Mouse (Mus musculus) midbrain, postnatal 0 days (tissue): ENCODE results near the gene Drosha. TPM values are rescaled to one million over a fixed set of nuclear protein-coding genes. Genes with fewer than 3 reads are reported as not detected.
"Not testable (repeated sequence)": the region's sequence is repeated elsewhere in the genome, so short reads cannot be mapped to it uniquely, and the experiment has no call there.

Source experiments
- ATAC-seq: fragments of 200-750 bp; cut with Nextera tagmentation; 2 replicates; pipeline ENCODE4 v1.8.0; 2017; ENCODE audit warnings: moderate number of reproducible peaks, mild to moderate bottlenecking, moderate TSS enrichment, moderate library complexity; ENCODE audit not compliant: low FRiP score
- DNase-seq: peaks from one replicate; pipeline ENCODE4 v3.0.0-alpha.2; 2015; ENCODE audit warnings: low spot score
- H3K27ac ChIP-seq: fragments of 300-500 bp; sonication (generic); 2 replicates; pipeline ENCODE4 v1.5.1; 2014; ENCODE audit warnings: low read depth, mild to moderate bottlenecking, low read length, mixed read lengths
- H3K27me3 ChIP-seq: fragments of 300-500 bp; sonication (generic); 2 replicates; pipeline ENCODE4 v1.6.1; 2014; ENCODE audit warnings: low read length, control low read depth, mixed read lengths; ENCODE audit not compliant: insufficient read depth
- H3K36me3 ChIP-seq: fragments of 300-500 bp; sonication (generic); 2 replicates; pipeline ENCODE4 v1.6.1; 2014; ENCODE audit warnings: low read length, control low read depth, mixed read lengths; ENCODE audit not compliant: insufficient read depth
- H3K4me1 ChIP-seq: fragments of 300-500 bp; sonication (generic); 2 replicates; pipeline ENCODE4 v1.6.1; 2014; ENCODE audit warnings: mild to moderate bottlenecking, control low read depth, antibody characterized with exemption, low read length, mixed read lengths; ENCODE audit not compliant: insufficient read depth
- H3K4me2 ChIP-seq: fragments of 300-500 bp; sonication (generic); 2 replicates; pipeline ENCODE4 v1.6.1; 2014; ENCODE audit warnings: low read depth, mild to moderate bottlenecking, low read length, mixed read lengths; ENCODE audit not compliant: poor library complexity, severe bottlenecking
- H3K4me3 ChIP-seq: fragments of 300-500 bp; sonication (generic); 2 replicates; pipeline ENCODE4 v1.5.1; 2014; ENCODE audit warnings: low read depth, mild to moderate bottlenecking, low read length, moderate library complexity
- H3K9ac ChIP-seq: fragments of 300-500 bp; sonication (generic); replicated peaks from 2 replicates; pipeline ENCODE4 v1.6.1; 2014; ENCODE audit warnings: mild to moderate bottlenecking, low read length, moderate library complexity, mixed read lengths; ENCODE audit not compliant: poor library complexity, severe bottlenecking
- H3K9me3 ChIP-seq: fragments of 300-500 bp; sonication (generic); 2 replicates; pipeline ENCODE4 v1.6.1; 2016; ENCODE audit warnings: low read length, control low read depth
- CTCF ChIP-seq: IDR thresholded peaks from 2 replicates; pipeline ENCODE4 v1.5.1; 2016; ENCODE audit warnings: antibody characterized with exemption, mild to moderate bottlenecking
- WGBS: fragments of 180-500 bp; shearing (Covaris S2); extraction: QIAGEN DNeasy Blood & Tissue Kit; methylation state at CpG from one replicate; pipeline ENCODE4 v1.1.7; 2014; 5-methylcytosine and 5-hydroxymethylcytosine counted together
- polyA plus RNA-seq: library from polyadenylated mRNA; unstranded; fragments of >200 nt; fragmentation: Nextera tagmentation; extraction: Ambion mirVana; gene quantifications from 2 replicates; pipeline ENCODE4 v1.2.1, GENCODE M21; 2015
- total RNA-seq: library from RNA; depleted of rRNA; stranded (reverse); fragments of >200 nt; gene quantifications from 2 replicates; pipeline ENCODE4 v1.2.3, GENCODE M21; 2014

The Drosha gene
- total and polyA plus RNA-seq, 2 experiments from 2014 or later, result 41.5 to 44.8 TPM

DNA sequence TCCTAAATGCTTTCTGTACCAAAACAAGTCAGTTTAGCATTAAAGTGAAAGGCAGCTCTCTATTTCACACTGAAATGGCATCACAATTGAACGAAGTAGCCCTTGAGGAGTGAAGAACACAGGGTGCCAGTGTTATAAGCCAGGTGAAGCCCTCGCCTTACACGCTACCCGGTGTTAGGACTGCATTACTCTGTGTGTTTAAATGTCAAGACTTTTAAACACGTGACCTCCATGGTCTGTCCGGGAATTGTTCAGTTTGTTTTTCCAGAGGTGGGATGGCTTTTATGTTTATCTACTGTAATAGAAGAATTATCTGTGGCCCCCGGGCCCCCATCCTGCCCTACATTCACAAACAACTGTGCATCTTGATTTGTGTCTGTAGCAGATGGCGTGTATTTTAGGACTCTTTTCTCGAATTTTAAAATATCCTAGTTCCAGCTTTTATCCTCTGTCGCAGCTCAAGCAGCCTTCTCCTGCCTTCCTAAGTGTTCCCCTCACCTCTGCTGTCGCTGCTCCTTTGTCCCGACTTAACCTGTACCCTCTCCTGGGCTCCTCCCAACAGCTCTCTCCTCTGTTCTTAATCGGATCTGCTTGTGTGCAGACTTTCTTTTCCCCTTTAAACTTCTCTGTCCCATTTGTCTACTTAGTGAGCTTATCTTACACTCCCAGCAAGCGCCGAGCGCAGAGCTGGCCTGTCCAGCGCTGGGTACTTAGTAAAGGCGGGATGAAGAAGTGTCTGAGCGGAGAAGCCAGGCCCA is 83.5 kb downstream of the Drosha start:
- ATAC-seq, result no peak
- no peaks in the 10 kb centered on the region for H3K9me3 ChIP-seq
- no peak for TF ChIP-seq CTCF
- no peak overlapping the region for H3K4me2 ChIP-seq
- no peak overlapping the region for H3K27ac ChIP-seq
- H3K4me1 ChIP-seq, result no peaks in the 10 kb centered on the region
- WGBS, result 82% methylated on average over 19 of the region's 19 CpGs
- no peak for DNase-seq
- peaks cover 10% of the 10 kb centered on the region; the same call in 1 of the 2 replicates for H3K36me3 ChIP-seq
- no peak overlapping the region for H3K4me3 ChIP-seq
- no peak overlapping the region for H3K9ac ChIP-seq
- H3K27me3 ChIP-seq, result no peaks in the 10 kb centered on the region

GRCm38 (mm10) chr15:12908720-12909028 is 84.1 kb downstream of the Drosha start:
- WGBS, result 64% methylated on average over 4 of the region's 4 CpGs
- Histone ChIP-seq H3K9me3 (no peaks in the 10 kb centered on the region), H3K4me2 (no peak overlapping the region), H3K27me3 (no peaks in the 10 kb centered on the region), H3K4me1 (no peaks in the 10 kb centered on the region), H3K36me3 (peaks cover 10% of the 10 kb centered on the region; the same call in 1 of the 2 replicates), H3K9ac (no peak overlapping the region), H3K4me3 (no peak overlapping the region), H3K27ac (no peak overlapping the region)
- ATAC-seq (no peak), DNase-seq (peak; percentile 30)
- no peak for TF ChIP-seq CTCF

DNA sequence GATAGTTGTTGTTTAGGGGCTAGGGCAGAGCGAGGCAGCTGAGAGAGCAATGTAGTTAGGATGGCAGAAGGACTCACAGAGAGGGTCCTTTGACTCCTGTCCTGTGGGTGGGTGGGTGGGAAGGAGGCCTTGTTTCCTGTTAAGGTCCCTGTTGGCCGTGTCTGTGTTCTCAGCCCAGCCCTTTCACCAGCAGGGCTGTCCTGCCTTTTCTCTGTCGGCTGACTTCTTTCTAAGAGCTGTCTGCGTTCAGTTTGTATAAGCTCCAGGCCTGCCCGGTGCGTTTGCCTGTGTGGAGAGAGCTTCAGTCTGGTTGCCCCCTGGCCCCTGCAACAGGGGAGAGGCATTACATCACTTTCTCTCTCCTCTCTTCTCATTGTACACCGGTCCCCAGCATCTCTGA is 84.6 kb downstream of the Drosha start:
- WGBS, result 62% methylated on average over 7 of the region's 7 CpGs

DNA sequence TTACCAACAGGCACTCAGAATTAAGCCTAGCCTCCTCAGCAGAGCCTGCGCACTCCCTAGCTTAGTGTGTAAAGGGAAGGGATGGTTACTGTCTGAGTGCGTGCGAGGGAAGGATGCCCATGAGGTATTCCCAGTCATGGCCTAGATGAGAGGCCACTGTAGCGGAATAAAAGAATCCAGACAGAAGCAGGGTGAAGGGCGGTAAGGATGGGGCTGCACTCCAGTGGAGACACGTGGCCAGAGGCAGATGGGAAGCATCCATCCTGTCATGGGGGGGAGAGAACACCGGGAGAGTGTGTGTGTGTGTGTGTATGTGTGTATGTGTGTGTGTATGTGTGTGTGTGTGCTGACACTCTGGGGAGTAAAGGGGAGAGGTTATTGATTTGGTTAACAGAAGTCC is 86.5 kb downstream of the Drosha start:
- Histone ChIP-seq H3K4me3 (no peak overlapping the region), H3K27me3 (no peaks in the 10 kb centered on the region), H3K9ac (no peak overlapping the region), H3K9me3 (no peaks in the 10 kb centered on the region), H3K27ac (no peak overlapping the region), H3K4me1 (no peaks in the 10 kb centered on the region), H3K36me3 (peaks cover 16% of the 10 kb centered on the region), H3K4me2 (no peak overlapping the region)
- DNase-seq (no peak), ATAC-seq (no peak)
- no peak for TF ChIP-seq CTCF
- WGBS, result 82% methylated on average over 7 of the region's 7 CpGs

More for the DNA sequence above, 84.6 kb downstream of the Drosha start:
- no peak overlapping the region for H3K4me3 ChIP-seq
- H3K4me2 ChIP-seq, result no peak overlapping the region
- ATAC-seq (no peak), DNase-seq (no peak)
- no peaks in the 10 kb centered on the region for H3K9me3 ChIP-seq
- H3K36me3 ChIP-seq, result peaks cover 10% of the 10 kb centered on the region; the same call in 1 of the 2 replicates
- no peak overlapping the region for H3K9ac ChIP-seq
- no peak overlapping the region for H3K27ac ChIP-seq
- H3K4me1 ChIP-seq, result no peaks in the 10 kb centered on the region
- no peaks in the 10 kb centered on the region for H3K27me3 ChIP-seq
- TF ChIP-seq CTCF, result no peak

GRCm38 (mm10) chr15:12916314-12916815 is 91.8 kb downstream of the Drosha start:
- no peak overlapping the region for H3K4me3 ChIP-seq
- H3K27ac ChIP-seq, result no peak overlapping the region
- WGBS, result 70% methylated on average over 10 of the region's 10 CpGs
- H3K27me3 ChIP-seq, result no peaks in the 10 kb centered on the region
- peaks cover 43% of the 10 kb centered on the region for H3K36me3 ChIP-seq
- DNase-seq (no peak), ATAC-seq (no peak)
- TF ChIP-seq CTCF, result no peak
- H3K9ac ChIP-seq, result no peak overlapping the region
- no peak overlapping the region for H3K4me2 ChIP-seq
- H3K9me3 ChIP-seq, result no peaks in the 10 kb centered on the region
- H3K4me1 ChIP-seq, result no peaks in the 10 kb centered on the region

DNA sequence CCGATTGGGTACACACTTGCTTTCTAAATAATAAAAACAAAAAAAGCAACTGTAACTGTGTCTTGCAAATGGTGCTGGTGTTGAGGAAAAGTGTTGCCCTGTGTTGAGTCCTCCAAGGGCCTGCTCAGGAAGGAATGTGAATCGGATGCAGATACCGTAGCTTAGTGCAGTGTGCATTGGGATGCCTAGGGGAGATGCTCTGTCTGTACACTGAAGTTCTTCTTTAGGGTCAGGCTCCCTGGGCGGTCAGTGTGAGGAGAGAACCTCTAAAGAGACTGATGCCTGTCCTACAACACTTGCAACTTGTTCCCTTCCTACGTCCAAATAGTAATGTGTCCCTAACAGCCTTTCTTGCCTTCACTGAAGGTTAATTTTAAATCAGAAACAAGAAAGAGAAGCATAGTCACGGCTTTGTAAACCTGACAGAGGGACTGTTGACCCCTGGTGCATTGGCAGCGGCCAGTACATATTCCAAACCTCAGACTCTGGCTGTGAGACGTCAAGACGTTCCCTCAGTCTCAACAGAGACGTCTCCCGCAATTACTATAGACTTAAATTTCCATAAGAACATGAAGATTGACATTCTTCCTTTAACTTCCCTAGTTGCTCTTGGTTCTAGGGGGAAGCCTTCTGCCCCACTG is 94.8 kb downstream of the Drosha start:
- not testable (repeated sequence) for H3K9me3 ChIP-seq, H3K27me3 ChIP-seq, H3K4me3 ChIP-seq, DNase-seq, H3K4me1 ChIP-seq, H3K4me2 ChIP-seq, ATAC-seq, H3K9ac ChIP-seq, H3K27ac ChIP-seq
- H3K36me3 ChIP-seq, result peaks cover 40% of the 10 kb centered on the region
- 86% methylated on average over 11 of the region's 11 CpGs for WGBS
